Comparison of ENCODE assay signal across 7 mouse cellular contexts in the genomic region with DNA sequence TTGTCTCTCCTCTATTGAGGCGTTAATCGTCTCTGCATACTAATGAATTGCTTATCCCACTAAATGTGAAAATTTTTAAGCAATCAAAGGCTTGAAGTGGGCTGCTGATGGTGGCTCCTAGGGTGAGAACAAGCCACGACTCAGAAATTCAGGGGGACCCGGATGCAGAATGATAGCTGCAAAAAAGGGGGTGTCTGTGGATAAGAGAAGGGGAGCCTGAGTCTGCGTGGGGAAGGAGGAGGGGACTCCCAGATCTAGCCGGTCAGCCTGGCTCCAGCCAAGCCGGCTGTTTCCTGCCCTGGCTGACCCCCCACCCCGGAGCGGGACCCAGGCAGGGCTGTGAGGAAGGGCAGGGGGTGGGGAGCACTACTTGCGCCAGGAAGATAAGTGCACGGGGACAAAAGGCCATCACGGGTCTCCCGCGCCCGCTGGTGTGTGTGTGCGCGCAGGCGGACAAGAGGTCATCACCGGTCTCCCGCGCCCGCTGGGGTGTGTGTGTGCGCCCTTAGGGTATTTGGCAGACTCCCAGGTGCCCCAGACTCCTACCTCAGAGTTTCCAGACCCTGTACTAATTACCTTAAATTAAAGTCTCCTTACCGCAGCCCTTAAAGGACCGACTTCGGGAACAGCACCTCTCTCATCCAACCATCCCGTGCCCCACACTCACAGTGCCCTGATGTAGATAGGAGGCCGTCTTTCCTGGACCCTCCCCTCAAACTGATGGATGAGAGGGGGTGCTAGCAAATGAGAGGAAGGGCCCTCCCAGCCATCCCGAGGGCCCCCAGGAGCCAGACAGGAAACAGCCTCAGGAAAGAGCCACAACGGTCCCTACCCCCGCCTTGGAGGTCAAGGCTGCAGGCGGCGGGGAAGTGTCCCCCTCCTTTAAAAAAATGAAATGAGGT. TPM values are rescaled to one million over a fixed set of nuclear protein-coding genes. Genes with fewer than 3 reads are reported as not detected.
DNase-seq lines count a peak whose midpoint lies in the region; ATAC-seq and TF ChIP-seq lines count a peak whose summit lies in the region.

No protein-coding gene starts in this region.

- peaks cover 12% of the 10 kb centered on the region for H3K79me2 ChIP-seq in myocyte (ENCODE audit: control insufficient read depth, insufficient read depth)

- peaks cover 19% of the 10 kb centered on the region for H3K27me3 ChIP-seq in hindbrain, embryonic 14.5 days (ENCODE audit: control insufficient read depth, insufficient read depth, low read length)
- no peaks in the 10 kb centered on the region for H3K27me3 ChIP-seq in myocyte (ENCODE audit: control insufficient read depth, insufficient read depth, insufficient read length)

- TF ChIP-seq CTCF in cortical plate, adult 2 months (IDR thresholded peaks at IDR 0.05; ENCODE audit: extremely low read depth, insufficient read depth, low read length): no peak

- H3ac ChIP-seq in myocyte (ENCODE audit: control insufficient read depth, insufficient read length): no peak overlapping the region

- 0 out of 2 replicates have a peak overlapping the region, but pooled peaks have one; percentile 21 for H3K27ac ChIP-seq in cortical plate, adult 2 months (ENCODE audit: insufficient read depth, low read length)
- H3K27ac ChIP-seq in hindbrain, embryonic 14.5 days: no peak overlapping the region

- no peaks in the 10 kb centered on the region for H3K9me3 ChIP-seq in hindbrain, embryonic 14.5 days (ENCODE audit: control insufficient read depth, low read length)

- H3K4me1 ChIP-seq in cortical plate, adult 2 months (ENCODE audit: control insufficient read depth, insufficient read depth, low read length): no peaks in the 10 kb centered on the region
- peaks cover 19% of the 10 kb centered on the region for H3K4me1 ChIP-seq in hindbrain, embryonic 14.5 days (replicated peaks; ENCODE audit: control insufficient read depth, insufficient read depth, low read length)

- H3K9ac ChIP-seq in hindbrain, embryonic 14.5 days: peak overlapping the region; percentile 69

- ATAC-seq in hindbrain, embryonic 14.5 days (ENCODE audit: low FRiP score): no peak

- peak; percentile 29 for DNase-seq in gastrocnemius, adult 18-20 months (ENCODE audit: low spot score)
- DNase-seq in hindbrain, embryonic 14.5 days (ENCODE audit: low spot score): no peak
- peak; percentile 65 for DNase-seq in liver
- DNase-seq in B cell, adult 2 months: no peak
- no peak for DNase-seq in right cerebral cortex, postnatal 4 days

- H3K4me3 ChIP-seq in cortical plate, adult 2 months (ENCODE audit: insufficient read depth, low read length): peak overlapping the region; percentile 27; the same call in 1 of the 2 replicates
- peak overlapping the region; percentile 61 for H3K4me3 ChIP-seq in hindbrain, embryonic 14.5 days (replicated peaks; ENCODE audit: low read length)
- peak overlapping the region; percentile 64 for H3K4me3 ChIP-seq in myocyte

- no peak for TF ChIP-seq POLR2A in cortical plate, adult 2 months (IDR thresholded peaks at IDR 0.05; ENCODE audit: extremely low read depth, insufficient read depth, low read length)
- TF ChIP-seq POLR2A in myocyte (IDR thresholded peaks at IDR 0.05; ENCODE audit: insufficient read length, low read depth): no peak

- H3K4me2 ChIP-seq in hindbrain, embryonic 14.5 days (replicated peaks): peak overlapping the region; percentile 95
- H3K4me2 ChIP-seq in myocyte (ENCODE audit: low read depth): peak overlapping the region; percentile 80

- H3K36me3 ChIP-seq in hindbrain, embryonic 14.5 days (replicated peaks; ENCODE audit: control insufficient read depth, insufficient read depth): no peaks in the 10 kb centered on the region
- no peaks in the 10 kb centered on the region for H3K36me3 ChIP-seq in myocyte (ENCODE audit: control insufficient read depth, insufficient read depth)

- 1% methylated on average over 33 of the region's 33 CpGs for WGBS in hindbrain, embryonic 14.5 days

TF ChIP-seq in myocyte, 11 proteins besides CTCF, POLR2A, EP300 and RAD21:
- no peak for TF ChIP-seq SRF (IDR thresholded peaks at IDR 0.05; ENCODE audit: control insufficient read depth, insufficient read length, low read depth)

RNA-seq across cellular contexts. Expression of gene Ephb4, which starts 1.2 kb away (rescaled TPM):
- 5.8 and 5.9 TPM in 2 replicates for polyA plus RNA-seq in cortical plate, adult 2 months (2012; rRNA removed)
- total RNA-seq in gastrocnemius, adult 18-20 months (2021): 10 to 100 TPM in 1 of 2 experiments, 1 to 10 TPM in 1; 8.2 to 14.4 TPM
- polyA plus RNA-seq in hindbrain, embryonic 14.5 days (2014; fragmentation: Nextera tagmentation; extraction: Ambion mirVana): 8.7 and 9.0 TPM in 2 replicates
- 17.8 TPM for polyA plus RNA-seq in myocyte (2012; fragmentation: generic; extraction: Trizol)

RNA-seq across cellular contexts. Expression of gene Slc12a9, which starts 15.3 kb away (rescaled TPM):
- polyA plus RNA-seq in cortical plate, adult 2 months (2012; rRNA removed): 34.0 and 35.2 TPM in 2 replicates
- 1 to 10 TPM; 2.0 to 2.2 TPM for total RNA-seq in gastrocnemius, adult 18-20 months (2021)
- polyA plus RNA-seq in hindbrain, embryonic 14.5 days (2014; fragmentation: Nextera tagmentation; extraction: Ambion mirVana): 14.9 and 17.6 TPM in 2 replicates
- polyA plus RNA-seq in myocyte (2012; fragmentation: generic; extraction: Trizol): 7.9 TPM

RNA-seq across cellular contexts. Expression of gene Trip6, which starts 34.5 kb away (rescaled TPM):
- polyA plus RNA-seq in cortical plate, adult 2 months (2012; rRNA removed): 8.4 and 8.8 TPM in 2 replicates
- total RNA-seq in gastrocnemius, adult 18-20 months (2021): 1 to 10 TPM; 2.2 to 4.4 TPM
- 11.1 and 12.2 TPM in 2 replicates for polyA plus RNA-seq in hindbrain, embryonic 14.5 days (2014; fragmentation: Nextera tagmentation; extraction: Ambion mirVana)
- 46.2 TPM for polyA plus RNA-seq in myocyte (2012; fragmentation: generic; extraction: Trizol)

RNA-seq across cellular contexts. Expression of gene Srrt, which starts 41.3 kb away (rescaled TPM):
- 226 and 239 TPM in 2 replicates for polyA plus RNA-seq in cortical plate, adult 2 months (2012; rRNA removed)
- 10 to 100 TPM; 29.6 to 40.8 TPM for total RNA-seq in gastrocnemius, adult 18-20 months (2021)
- 75.0 and 81.0 TPM in 2 replicates for polyA plus RNA-seq in hindbrain, embryonic 14.5 days (2014; fragmentation: Nextera tagmentation; extraction: Ambion mirVana)
- 59.0 TPM for polyA plus RNA-seq in myocyte (2012; fragmentation: generic; extraction: Trizol)

RNA-seq across cellular contexts. Expression of gene Ufsp1, which starts 54.3 kb away (rescaled TPM):
- polyA plus RNA-seq in cortical plate, adult 2 months (2012; rRNA removed): 13.3 and 14.1 TPM in 2 replicates
- 10 to 100 TPM; 19.1 to 20.8 TPM for total RNA-seq in gastrocnemius, adult 18-20 months (2021)
- polyA plus RNA-seq in hindbrain, embryonic 14.5 days (2014; fragmentation: Nextera tagmentation; extraction: Ambion mirVana): 22.3 and 22.6 TPM in 2 replicates
- 9.0 TPM for polyA plus RNA-seq in myocyte (2012; fragmentation: generic; extraction: Trizol)

Comparison
In these comparisons a context has a peak if more than half of its experiments do, and no peak if none do; other contexts are left out.
1. DNase-seq: peak in gastrocnemius, adult 18-20 months (single experiment) and liver (single experiment); none in hindbrain, embryonic 14.5 days (single experiment), B cell, adult 2 months (0 of 2) and right cerebral cortex, postnatal 4 days (single experiment).
2. Peak in every context shown above with its lines, with median percentiles within 50 percentile points of each other: H3K4me3 ChIP-seq.